Mouse (Mus musculus) ES-Bruce4 (cell line): ENCODE results near the gene BC024978. TPM values are rescaled to one million over a fixed set of nuclear protein-coding genes. Genes with fewer than 3 reads are reported as not detected.
A peak's percentile ranks its signal among the peaks of the same experiment; 100 is the strongest.

Experiments used
- H3K27ac ChIP-seq: 2 replicates; pipeline ENCODE4 v1.5.1; 2012; ENCODE audit warnings: low read length, inconsistent platforms; ENCODE audit not compliant: insufficient read depth
- H3K27me3 ChIP-seq: 2 replicates; pipeline ENCODE4 v1.6.1; 2012; ENCODE audit warnings: mild to moderate bottlenecking, low read length, inconsistent platforms; ENCODE audit not compliant: control insufficient read depth, poor library complexity, insufficient read depth, severe bottlenecking
- H3K36me3 ChIP-seq: 2 replicates; pipeline ENCODE4 v1.6.1; 2012; ENCODE audit warnings: inconsistent platforms, mild to moderate bottlenecking, low read length, moderate library complexity; ENCODE audit not compliant: control insufficient read depth, poor library complexity, insufficient read depth, severe bottlenecking
- H3K4me1 ChIP-seq: one replicate; pipeline ENCODE4 v1.8.1; 2011; ENCODE audit warnings: low read length; ENCODE audit not compliant: control insufficient read depth, insufficient read depth
- H3K4me3 ChIP-seq: 2 replicates; pipeline ENCODE4 v1.5.1; 2011; ENCODE audit warnings: low read depth, mild to moderate bottlenecking, low read length
- H3K9ac ChIP-seq: 2 replicates; pipeline ENCODE4 v1.6.1; 2012; ENCODE audit warnings: low read depth, mild to moderate bottlenecking, inconsistent platforms; ENCODE audit not compliant: poor library complexity, severe bottlenecking
- H3K9me3 ChIP-seq: replicated peaks from 2 replicates; pipeline ENCODE4 v1.6.1; 2012; ENCODE audit warnings: mild to moderate bottlenecking, low read length, inconsistent platforms; ENCODE audit not compliant: control insufficient read depth, poor library complexity, insufficient read depth, severe bottlenecking
- CTCF ChIP-seq: IDR thresholded peaks from one replicate; pipeline ENCODE4 v1.8.1; 2011; ENCODE audit warnings: low read depth, low read length
- EP300 ChIP-seq: IDR thresholded peaks from 2 replicates; pipeline ENCODE4 v1.6.1; 2011; ENCODE audit warnings: low read depth, low read length; ENCODE audit not compliant: insufficient read depth
- POLR2A ChIP-seq: IDR thresholded peaks from one replicate; pipeline ENCODE4 v1.8.1; 2011; ENCODE audit warnings: low read length; ENCODE audit not compliant: insufficient read depth
- polyA plus RNA-seq: library from polyadenylated mRNA; stranded (reverse); fragments of >200 nt; gene quantifications from 2 replicates; pipeline ENCODE4 v1.2.4, GENCODE M21; 2011; ENCODE audit warnings: low read depth; ENCODE audit not compliant: missing spikeins, insufficient read depth, insufficient read length

BC024978 gene
- polyA plus RNA-seq, 1 experiment: 10.9 TPM

DNA sequence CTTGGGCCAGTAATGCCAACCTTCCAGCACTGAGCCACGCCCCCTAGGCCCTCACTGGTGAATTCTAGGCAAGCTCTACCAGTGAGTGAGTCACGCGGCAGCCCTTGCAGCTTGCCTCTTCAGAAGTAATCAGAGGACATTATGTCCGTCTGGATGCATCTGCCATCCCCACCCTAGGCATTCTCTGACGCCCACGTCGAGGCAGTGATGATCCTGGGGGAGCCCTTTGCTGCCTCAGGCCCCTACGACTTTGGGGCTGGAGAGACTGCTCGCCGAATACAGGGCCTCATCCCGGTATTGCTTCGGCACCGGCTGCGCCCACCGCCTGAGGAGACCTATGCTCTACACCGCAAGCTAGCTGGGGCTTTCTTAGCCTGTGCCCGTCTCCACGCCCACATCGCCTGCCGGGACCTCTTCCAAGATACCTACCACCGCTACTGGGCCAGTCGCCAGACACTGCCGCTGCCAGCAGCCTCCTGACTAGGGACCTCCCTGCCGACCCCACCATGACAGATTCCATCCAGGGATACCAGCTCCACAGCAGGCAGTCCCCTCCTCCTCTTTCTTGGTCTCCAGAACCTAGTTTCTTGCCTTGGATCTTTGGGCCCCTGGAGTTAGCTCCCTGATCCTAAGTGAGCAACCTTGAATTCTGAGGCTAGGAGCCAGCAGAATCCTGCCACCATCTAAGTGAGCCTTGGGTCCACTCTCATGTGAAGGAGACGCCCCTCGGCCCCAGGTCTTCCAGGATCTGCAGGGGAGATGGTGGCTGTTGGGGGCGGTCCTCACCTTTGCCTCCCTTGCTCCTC lies 61.7 kb downstream of the BC024978 start:
- H3K27me3 ChIP-seq: no peaks in the 10 kb centered on the region
- H3K36me3 ChIP-seq: no peaks in the 10 kb centered on the region
- H3K27ac ChIP-seq: peak overlapping the region; percentile 27
- peak overlapping the region; percentile 59 for H3K4me3 ChIP-seq
- peaks cover 2% of the 10 kb centered on the region for H3K4me1 ChIP-seq
- TF ChIP-seq EP300 (no peak), CTCF (no peak), POLR2A (no peak)
- H3K9me3 ChIP-seq: no peaks in the 10 kb centered on the region
- H3K9ac ChIP-seq: peak overlapping the region; percentile 11

DNA sequence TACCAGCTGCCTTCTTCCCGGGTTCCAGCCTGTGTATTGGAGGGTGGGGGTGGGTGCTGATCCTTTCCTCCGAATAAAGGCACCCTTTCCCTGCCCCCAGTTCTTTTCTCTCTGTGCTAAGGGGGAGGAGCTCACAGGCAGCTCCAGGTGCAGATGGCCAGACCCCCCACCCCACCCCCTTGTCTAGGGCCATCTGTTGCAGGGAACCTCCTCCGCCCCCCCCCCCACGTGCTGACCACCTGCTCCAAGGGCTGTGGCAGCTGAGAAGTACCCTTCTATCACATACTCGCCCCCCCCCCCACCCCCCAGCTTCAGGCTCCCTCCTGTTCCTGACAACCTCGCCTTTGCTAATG lies 62.2 kb downstream of the BC024978 start:
- no peaks in the 10 kb centered on the region for H3K36me3 ChIP-seq
- H3K4me1 ChIP-seq: peaks cover 2% of the 10 kb centered on the region
- H3K9ac ChIP-seq: peak overlapping the region; percentile 11
- H3K27me3 ChIP-seq: no peaks in the 10 kb centered on the region
- H3K27ac ChIP-seq: peak overlapping the region; percentile 82
- TF ChIP-seq POLR2A: no peak
- TF ChIP-seq EP300: peak; percentile 80
- no peak for TF ChIP-seq CTCF
- no peaks in the 10 kb centered on the region for H3K9me3 ChIP-seq
- peak overlapping the region; percentile 69 for H3K4me3 ChIP-seq

DNA sequence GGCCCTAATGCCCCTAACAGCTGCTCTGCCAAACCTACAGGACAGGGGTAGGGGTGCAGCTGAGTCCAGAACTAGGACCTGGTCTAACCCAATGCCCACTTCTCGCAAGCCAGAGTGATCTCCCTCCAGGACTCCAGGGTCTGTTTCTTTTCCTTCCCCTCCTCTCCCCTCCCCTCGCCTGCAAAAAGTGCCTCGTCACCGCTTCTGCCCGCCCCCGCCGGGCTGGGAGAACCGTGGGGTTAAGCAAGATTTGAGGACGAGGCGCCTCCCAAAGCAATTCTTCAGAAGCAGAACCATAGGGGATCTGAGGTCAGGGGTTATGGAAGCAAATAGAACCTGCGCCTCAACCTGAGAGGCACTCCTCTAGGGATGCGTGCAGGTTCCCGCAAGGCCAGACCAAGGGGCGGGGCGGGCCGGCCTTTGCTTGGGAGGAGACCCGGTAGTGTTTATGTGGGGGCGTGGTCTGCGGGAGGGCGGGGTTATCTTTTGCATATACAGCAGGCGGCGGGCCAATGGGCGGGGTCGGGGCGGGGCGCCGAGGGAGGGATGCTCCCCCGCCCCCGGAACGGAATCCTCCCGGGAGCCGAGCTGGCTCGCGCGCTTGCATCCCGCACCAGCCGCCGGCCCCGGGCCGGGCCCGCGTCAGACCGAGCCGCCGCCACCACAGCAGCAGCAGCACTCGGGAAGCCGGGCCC lies 62.8 kb downstream of the BC024978 start, which contains the start of gene Numbl:
Gene Numbl, plus strand, starts transcription at position 229 of the 695 bp plus-strand sequence.
- no peaks in the 10 kb centered on the region for H3K27me3 ChIP-seq
- peaks cover 2% of the 10 kb centered on the region for H3K4me1 ChIP-seq
- TF ChIP-seq CTCF (no peak), POLR2A (no peak), EP300 (no peak)

DNA sequence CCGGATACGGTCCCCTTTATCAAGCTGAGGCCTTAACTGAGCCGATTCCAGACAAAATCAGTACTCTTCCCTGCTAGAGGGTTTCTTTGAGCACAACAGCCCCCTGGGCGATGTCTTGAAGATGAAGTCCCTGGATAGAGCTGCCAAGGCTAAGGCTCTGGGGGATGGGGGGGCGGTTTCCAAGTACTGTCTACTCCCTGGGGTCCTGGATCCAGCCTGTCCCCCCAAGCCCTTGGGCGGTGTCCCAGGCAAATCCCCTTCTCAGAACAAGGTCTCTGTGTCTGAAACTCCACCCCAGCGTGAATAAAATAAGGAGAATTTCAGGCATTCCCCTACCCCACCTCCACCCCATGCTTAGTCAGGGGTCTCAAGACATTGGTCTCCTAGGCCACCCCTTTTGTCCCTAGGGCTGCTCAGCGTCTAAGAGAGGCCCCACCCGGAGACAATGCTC lies 63.7 kb downstream of the BC024978 start:
- Histone ChIP-seq H3K4me3 (peak overlapping the region; percentile 76), H3K9me3 (no peaks in the 10 kb centered on the region), H3K27ac (peak overlapping the region; percentile 51; the same call in 1 of the 2 replicates), H3K36me3 (0 out of 2 replicates have a peak, but pooled peaks cover 2% of the 10 kb centered on the region), H3K27me3 (no peaks in the 10 kb centered on the region), H3K4me1 (peaks cover 2% of the 10 kb centered on the region), H3K9ac (peak overlapping the region; percentile 85)
- TF ChIP-seq POLR2A (no peak), CTCF (no peak), EP300 (0 out of 2 replicates have a peak, but pooled peaks have one; percentile 12)

More for the DNA sequence above, 62.8 kb downstream of the BC024978 start, which contains the start of gene Numbl:
- Histone ChIP-seq H3K4me3 (peak within 1 kb of the TSS; percentile 76), H3K36me3 (0 out of 2 replicates have a peak, but pooled peaks cover 2% of the 10 kb centered on the region), H3K9me3 (no peaks in the 10 kb centered on the region), H3K27ac (peak within 1 kb of the TSS; percentile 82), H3K9ac (peak within 1 kb of the TSS; percentile 85)

- Histone ChIP-seq H3K27ac (no peak overlapping the region), H3K4me1 (peaks cover 2% of the 10 kb centered on the region), H3K27me3 (no peaks in the 10 kb centered on the region), H3K9ac (peak overlapping the region; percentile 85), H3K4me3 (peak overlapping the region; percentile 76), H3K9me3 (no peaks in the 10 kb centered on the region), H3K36me3 (0 out of 2 replicates have a peak, but pooled peaks cover 2% of the 10 kb centered on the region)
- TF ChIP-seq POLR2A (no peak), CTCF (no peak), EP300 (no peak)
These were observed 64.2 kb downstream of the BC024978 start for GRCm38 (mm10) chr7:27259771-27260170.

Other genes starting within 250 kb of the BC024978 start
- gene Cyp2a12, start 166.7 kb upstream of the BC024978 start, polyA plus RNA-seq: not detected in 2 replicates
- gene Cyp2f2, start 75.9 kb upstream of the BC024978 start, polyA plus RNA-seq: not detected in 2 replicates
- gene Cyp2t4, start 42.1 kb upstream of the BC024978 start, polyA plus RNA-seq: not detected in 2 replicates
- gene Egln2, start 29.0 kb upstream of the BC024978 start, polyA plus RNA-seq: 22.2 and 22.3 TPM in 2 replicates
- gene Rab4b, start 16.9 kb upstream of the BC024978 start, polyA plus RNA-seq: 35.8 and 39.3 TPM in 2 replicates
- not detected in 2 replicates for gene Gm21983, start 14.7 kb upstream of the BC024978 start, polyA plus RNA-seq
- gene Mia, start 14.6 kb upstream of the BC024978 start, polyA plus RNA-seq: 1.0 and 3.1 TPM in 2 replicates
- 228 and 239 TPM in 2 replicates for gene Snrpa, start 490 bp downstream of the BC024978 start, polyA plus RNA-seq
- gene Itpkc, start 32.9 kb downstream of the BC024978 start, polyA plus RNA-seq: 10.7 and 11.3 TPM in 2 replicates
- 7.8 and 10.9 TPM in 2 replicates for gene Coq8b, start 37.2 kb downstream of the BC024978 start, polyA plus RNA-seq
- gene Numbl, start 62.7 kb downstream of the BC024978 start, polyA plus RNA-seq: 32.9 and 38.5 TPM in 2 replicates
- gene Ltbp4, start 141.9 kb downstream of the BC024978 start, polyA plus RNA-seq: 66.8 and 72.5 TPM in 2 replicates
- 43.6 and 44.5 TPM in 2 replicates for gene Shkbp1, start 160.2 kb downstream of the BC024978 start, polyA plus RNA-seq
- 15.8 and 17.1 TPM in 2 replicates for gene Gm20479, start 161.6 kb downstream of the BC024978 start, polyA plus RNA-seq